Mouse (Mus musculus) lung, adult 2 months (tissue): ENCODE data around the gene Fbxw10.

Source experiments
- CTCF ChIP-seq: fragments of 200-500 bp; IDR thresholded peaks from 2 replicates; pipeline ENCODE4 v1.5.1; 2011; ENCODE audit warnings: mild to moderate bottlenecking, low read length, control low read depth; ENCODE audit not compliant: insufficient read depth
- POLR2A ChIP-seq: fragments of 200-500 bp; IDR thresholded peaks from 2 replicates; pipeline ENCODE4 v1.6.1; 2011; ENCODE audit warnings: low read depth, mild to moderate bottlenecking, control low read depth, low read length, borderline replicate concordance; ENCODE audit errors: extremely low read depth

GRCm38 (mm10) chr11:62875696-62876095 is 28.8 kb downstream of the Fbxw10 start:
- TF ChIP-seq CTCF (no peak), POLR2A (no peak)
